Mouse (Mus musculus) layer of hippocampus, adult 8-10 months (tissue): ENCODE measurements around the gene Gpr174. TPM values are rescaled to one million over a fixed set of nuclear protein-coding genes. Genes with fewer than 3 reads are reported as not detected.
"Not testable (repeated sequence)": the region's sequence is repeated elsewhere in the genome, so short reads cannot be mapped to it uniquely, and the experiment has no call there.

Experiments
- DNase-seq, 2 experiments: peaks; one replicate each; pipeline ENCODE4 v3.0.0; 2022; ENCODE audit warnings: low spot score in 2 of 2
- total RNA-seq, 4 experiments: library from RNA; stranded (reverse); gene quantifications; 2 replicates each; pipeline ENCODE4 v1.2.4; 2022

Gene Gpr174
- total RNA-seq, result not detected

GRCm38 (mm10) chrX:107255486-107256227 is at the start of gene Gpr174:
Gene Gpr174, plus strand, starts transcription at chrX:107255878.
- no peak for DNase-seq

- DNase-seq, result no peak
These were observed 38.0 kb upstream of the Gpr174 start for GRCm38 (mm10) chrX:107217577-107218090.

- DNase-seq, result no peak
These were observed 30.8 kb upstream of the Gpr174 start for GRCm38 (mm10) chrX:107224846-107225245.

- DNase-seq, result no peak
These were observed 24.5 kb upstream of the Gpr174 start for GRCm38 (mm10) chrX:107231214-107231613.

GRCm38 (mm10) chrX:107234655-107235054 is 21.0 kb upstream of the Gpr174 start:
- DNase-seq, result no peak

- no peak for DNase-seq
These were observed 19.2 kb upstream of the Gpr174 start for GRCm38 (mm10) chrX:107236461-107236860.

- no peak for DNase-seq
These were observed 5.3 kb upstream of the Gpr174 start for GRCm38 (mm10) chrX:107250390-107250789.

GRCm38 (mm10) chrX:107264619-107265018 is 8.9 kb downstream of the Gpr174 start:
- DNase-seq, result no peak

GRCm38 (mm10) chrX:107277606-107278005 is 21.9 kb downstream of the Gpr174 start:
- DNase-seq, result no peak

- DNase-seq, result no peak
These were observed 28.5 kb downstream of the Gpr174 start for GRCm38 (mm10) chrX:107284211-107284610.

- not testable (repeated sequence) for DNase-seq
These were observed 42.2 kb downstream of the Gpr174 start for GRCm38 (mm10) chrX:107297861-107298260.

GRCm38 (mm10) chrX:107298761-107299160 is 43.1 kb downstream of the Gpr174 start:
- DNase-seq, result no peak

GRCm38 (mm10) chrX:107306492-107306891 is 50.8 kb downstream of the Gpr174 start:
- DNase-seq, result no peak

GRCm38 (mm10) chrX:107312533-107312932 is 56.9 kb downstream of the Gpr174 start:
- no peak for DNase-seq

- no peak for DNase-seq
These were observed 70.2 kb downstream of the Gpr174 start for GRCm38 (mm10) chrX:107325697-107326381.

GRCm38 (mm10) chrX:107329849-107330248 is 74.2 kb downstream of the Gpr174 start:
- no peak for DNase-seq

- DNase-seq, result no peak
These were observed 80.9 kb downstream of the Gpr174 start for GRCm38 (mm10) chrX:107336609-107337008.

GRCm38 (mm10) chrX:107341980-107342379 is 86.3 kb downstream of the Gpr174 start:
- no peak for DNase-seq
